Mouse (Mus musculus): Measurements from ENCODE around the gene Mael. TPM values are rescaled to one million over a fixed set of nuclear protein-coding genes. Genes with fewer than 3 reads are reported as not detected.

Mael gene
- polyA plus RNA-seq, 1 experiment from 2014 or later: not detected

DNA sequence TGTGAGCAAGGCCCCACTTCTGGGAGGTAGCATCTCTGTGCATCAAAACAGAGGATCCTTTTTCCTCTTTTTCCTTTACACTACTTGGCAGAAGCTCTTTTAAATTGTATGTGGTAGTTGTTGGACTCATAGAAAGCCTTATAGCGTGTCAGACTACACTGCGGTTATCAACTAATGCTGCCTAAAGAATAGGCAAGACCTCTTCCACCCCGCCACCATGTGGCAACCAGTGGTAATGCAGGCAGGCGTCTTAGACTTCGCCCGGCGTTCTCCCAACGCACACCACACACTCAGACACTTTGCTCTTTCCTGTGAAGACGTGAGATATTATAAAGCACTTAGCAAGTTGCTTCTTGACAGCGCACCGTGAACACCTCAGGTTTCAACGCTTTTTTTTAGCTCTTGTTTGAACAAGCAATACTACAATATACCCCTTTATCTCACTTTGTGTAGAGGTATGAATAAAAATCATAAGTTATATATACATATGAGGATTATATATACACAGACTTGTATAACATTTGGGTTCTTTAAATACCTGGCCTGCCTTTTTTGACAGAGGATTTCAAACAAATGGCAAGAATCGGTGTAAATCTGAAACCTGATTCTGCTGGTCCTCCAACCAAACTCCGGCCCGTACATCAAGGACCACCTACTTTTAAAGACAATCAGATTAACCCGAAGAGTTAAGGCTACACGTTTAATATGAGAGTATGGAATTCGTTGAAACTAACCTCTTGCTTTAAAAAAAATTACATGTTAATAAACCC lies 85.0 kb downstream of the Mael start:
- Histone ChIP-seq H3K27me3 (ENCODE audit: control insufficient read depth, insufficient read depth, low read length) (peaks cover 30% of the 10 kb centered on the region), H3K27ac (replicated peaks in 1 of 2; ENCODE audit: control insufficient read depth in 1 of 2, insufficient read depth in 1 of 2, low read depth in 2 of 2, low read length in 2 of 2) (no peak overlapping the region), H3K36me3 (ENCODE audit: control insufficient read depth, insufficient read depth, low read length) (no peaks in the 10 kb centered on the region), H3K4me1 (ENCODE audit: control insufficient read depth in 2 of 2, insufficient read depth in 2 of 2, low read length in 2 of 2) (no peaks in the 10 kb centered on the region; a peak in 1 of 4 replicates), H3K9ac (ENCODE audit: low read length) (no peak overlapping the region), H3K4me3 (ENCODE audit: control insufficient read depth in 1 of 2, insufficient read depth in 1 of 2, low read depth in 1 of 2, low read length in 2 of 2) (no peak overlapping the region), H3K9me3 (ENCODE audit: control insufficient read depth, low read length) (no peaks in the 10 kb centered on the region), H3K4me2 (ENCODE audit: low read length) (no peak overlapping the region)
- ATAC-seq (ENCODE audit: insufficient number of reproducible peaks, insufficient read depth, low FRiP score, low read depth): no peak
- WGBS: 13% methylated on average over 18 of the region's 18 CpGs

DNA sequence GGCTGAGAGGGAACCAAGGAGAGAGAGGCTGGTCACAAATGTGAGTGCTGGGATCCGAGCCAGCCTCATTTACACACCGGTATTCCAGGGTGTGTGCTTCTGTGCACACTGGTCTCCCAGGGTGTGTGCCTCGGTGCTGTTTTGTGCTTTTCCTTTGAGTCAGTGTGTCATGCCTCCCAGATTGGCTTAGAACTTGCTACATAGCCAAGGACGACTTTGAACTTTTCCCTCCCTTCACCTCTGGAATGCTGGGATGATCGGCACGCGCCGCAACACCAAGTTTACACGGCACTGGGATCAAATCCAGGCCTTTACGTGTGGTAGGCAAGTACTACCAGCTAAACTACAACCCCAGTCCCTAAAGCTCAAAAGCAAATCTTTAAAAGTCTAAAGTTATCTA lies 86.5 kb downstream of the Mael start:
- Histone ChIP-seq H3K4me3 (ENCODE audit: control insufficient read depth in 1 of 2, insufficient read depth in 1 of 2, low read depth in 1 of 2, low read length in 2 of 2) (no peak overlapping the region), H3K36me3 (ENCODE audit: control insufficient read depth, insufficient read depth, low read length) (no peaks in the 10 kb centered on the region), H3K4me2 (ENCODE audit: low read length) (no peak overlapping the region), H3K27me3 (ENCODE audit: control insufficient read depth, insufficient read depth, low read length) (peaks cover 27% of the 10 kb centered on the region), H3K9ac (ENCODE audit: low read length) (no peak overlapping the region), H3K9me3 (ENCODE audit: control insufficient read depth, low read length) (no peaks in the 10 kb centered on the region), H3K27ac (replicated peaks in 1 of 2; ENCODE audit: control insufficient read depth in 1 of 2, insufficient read depth in 1 of 2, low read depth in 2 of 2, low read length in 2 of 2) (no peak overlapping the region), H3K4me1 (ENCODE audit: control insufficient read depth in 2 of 2, insufficient read depth in 2 of 2, low read length in 2 of 2) (no peaks in the 10 kb centered on the region; a peak in 1 of 4 replicates)
- 77% methylated on average over 10 of the region's 10 CpGs for WGBS
- ATAC-seq (ENCODE audit: insufficient number of reproducible peaks, insufficient read depth, low FRiP score, low read depth): no peak

DNA sequence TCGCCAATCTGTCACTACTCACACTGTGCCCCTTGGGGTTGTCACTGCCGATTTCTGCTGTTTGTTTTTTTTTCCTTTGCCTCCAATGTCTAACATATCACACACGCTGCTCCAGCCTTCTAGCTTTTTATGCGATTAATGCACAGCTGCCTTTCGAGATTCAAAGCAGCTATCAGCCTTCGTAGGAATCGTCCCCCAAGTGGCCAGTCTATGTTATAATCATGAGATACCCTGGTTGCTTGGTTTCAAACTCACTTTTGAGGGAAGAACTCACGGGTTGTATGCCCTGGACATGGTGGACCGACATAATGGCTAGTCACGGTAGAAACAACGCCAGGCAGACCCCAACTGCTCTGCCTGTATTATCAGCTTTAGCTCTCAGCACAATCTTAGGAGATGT lies 87.2 kb downstream of the Mael start:
- Histone ChIP-seq H3K27me3 (ENCODE audit: control insufficient read depth, insufficient read depth, low read length) (peaks cover 21% of the 10 kb centered on the region), H3K4me1 (ENCODE audit: control insufficient read depth in 2 of 2, insufficient read depth in 2 of 2, low read length in 2 of 2) (no peaks in the 10 kb centered on the region; a peak in 1 of 4 replicates), H3K27ac (replicated peaks in 1 of 2; ENCODE audit: control insufficient read depth in 1 of 2, insufficient read depth in 1 of 2, low read depth in 2 of 2, low read length in 2 of 2) (no peak overlapping the region), H3K4me3 (ENCODE audit: control insufficient read depth in 1 of 2, insufficient read depth in 1 of 2, low read depth in 1 of 2, low read length in 2 of 2) (no peak overlapping the region), H3K4me2 (ENCODE audit: low read length) (no peak overlapping the region), H3K9ac (ENCODE audit: low read length) (no peak overlapping the region), H3K9me3 (ENCODE audit: control insufficient read depth, low read length) (no peaks in the 10 kb centered on the region), H3K36me3 (ENCODE audit: control insufficient read depth, insufficient read depth, low read length) (no peaks in the 10 kb centered on the region)
- 58% methylated on average over 11 of the region's 11 CpGs for WGBS
- ATAC-seq (ENCODE audit: insufficient number of reproducible peaks, insufficient read depth, low FRiP score, low read depth): no peak

Other genes starting within 250 kb of the Mael start
- gene Pou2f1, start 236.1 kb downstream of the Mael start, polyA plus RNA-seq (2014; fragmentation: Nextera tagmentation; extraction: Ambion mirVana): 10.6 and 12.1 TPM in 2 replicates
- 41.1 and 43.3 TPM in 2 replicates for gene Dusp27, start 110.8 kb downstream of the Mael start, polyA plus RNA-seq (2014; fragmentation: Nextera tagmentation; extraction: Ambion mirVana)
- gene Gpa33, start 108.5 kb downstream of the Mael start, polyA plus RNA-seq (2014; fragmentation: Nextera tagmentation; extraction: Ambion mirVana): 0.18 TPM in 1 of 2 replicates, not detected in the other
- 1.5 and 1.7 TPM in 2 replicates for gene Ildr2, start 15.4 kb upstream of the Mael start, polyA plus RNA-seq (2014; fragmentation: Nextera tagmentation; extraction: Ambion mirVana)
- gene Tada1, start 140.3 kb upstream of the Mael start, polyA plus RNA-seq (2014; fragmentation: Nextera tagmentation; extraction: Ambion mirVana): 33.3 and 34.7 TPM in 2 replicates
- gene Pogk, start 171.1 kb upstream of the Mael start, polyA plus RNA-seq (2014; fragmentation: Nextera tagmentation; extraction: Ambion mirVana): 12.4 and 13.5 TPM in 2 replicates

All from heart, embryonic 14.5 days (tissue).